Mouse (Mus musculus) olfactory bulb, adult 2 months (tissue): ENCODE measurements around the gene Pim3.

Source experiments
- CTCF ChIP-seq: fragments of 200-500 bp; IDR thresholded peaks from 2 replicates; pipeline ENCODE4 v1.5.1; 2012; ENCODE audit warnings: low read depth, mild to moderate bottlenecking, low read length, moderate library complexity; ENCODE audit not compliant: insufficient read depth
- POLR2A ChIP-seq: fragments of 200-500 bp; IDR thresholded peaks from 2 replicates; pipeline ENCODE4 v1.6.1; 2012; ENCODE audit warnings: mild to moderate bottlenecking, low read depth, low read length, moderate library complexity; ENCODE audit not compliant: insufficient read depth

GRCm38 (mm10) chr15:88862881-88863694, 1.1 kb downstream of the Pim3 start:
- no peak for TF ChIP-seq CTCF
- no peak for TF ChIP-seq POLR2A
